Mouse (Mus musculus) heart, adult 2 months (tissue): ENCODE measurements around the gene Cptp. TPM values are rescaled to one million over a fixed set of nuclear protein-coding genes. Genes with fewer than 3 reads are reported as not detected.

Source experiments
- DNase-seq, 2 experiments: peaks; one replicate each; pipeline ENCODE4 v3.0.0; 2021
- H3K27ac ChIP-seq: fragments of 200-600 bp; 2 replicates; pipeline ENCODE4 v1.8.1; 2022
- H3K27me3 ChIP-seq: fragments of 200-500 bp; 2 replicates; pipeline ENCODE4 v1.6.1; 2012; ENCODE audit warnings: mild to moderate bottlenecking, low read length, inconsistent platforms, mixed read lengths; ENCODE audit not compliant: control insufficient read depth, insufficient read depth
- H3K36me3 ChIP-seq: fragments of 200-500 bp; 2 replicates; pipeline ENCODE4 v1.6.1; 2012; ENCODE audit warnings: low read length, inconsistent platforms; ENCODE audit not compliant: control insufficient read depth, insufficient read depth
- H3K4me1 ChIP-seq: fragments of 200-500 bp; 2 replicates; pipeline ENCODE4 v1.6.1; 2011; ENCODE audit warnings: low read length; ENCODE audit not compliant: control insufficient read depth, insufficient read depth
- H3K4me3 ChIP-seq: fragments of 200-600 bp; 2 replicates; pipeline ENCODE4 v1.8.1; 2022
- H3K79me2 ChIP-seq: fragments of 200-500 bp; replicated peaks from 2 replicates; pipeline ENCODE4 v1.6.1; 2012; ENCODE audit warnings: mild to moderate bottlenecking, inconsistent platforms, low read length, moderate library complexity, mixed read lengths; ENCODE audit not compliant: control insufficient read depth, insufficient read depth
- H3K9ac ChIP-seq: fragments of 200-500 bp; 2 replicates; pipeline ENCODE4 v1.6.1; 2012; ENCODE audit warnings: low read depth, mild to moderate bottlenecking, control low read depth, inconsistent platforms, low read length, mixed read lengths
- CTCF ChIP-seq: fragments of 200-600 bp; IDR thresholded peaks from 2 replicates; pipeline ENCODE4 v1.8.1; 2022; ENCODE audit warnings: antibody characterized with exemption, mild to moderate bottlenecking, moderate library complexity
- EP300 ChIP-seq: fragments of 200-500 bp; IDR thresholded peaks from 2 replicates; pipeline ENCODE4 v1.6.1; 2011; ENCODE audit warnings: low read depth, low read length, control low read depth; ENCODE audit not compliant: insufficient read depth
- POLR2A ChIP-seq: fragments of 200-500 bp; IDR thresholded peaks from 2 replicates; pipeline ENCODE4 v1.6.1; 2011; ENCODE audit warnings: mild to moderate bottlenecking, low read depth, low read length, control low read depth; ENCODE audit not compliant: insufficient read depth
- WGBS: fragments of 180-500 bp; shearing (Covaris S2); methylation state at CpG from one replicate; pipeline ENCODE4 v1.1.7; 2018; 5-methylcytosine and 5-hydroxymethylcytosine counted together
- intact Hi-C: fragments of 180-260 bp; cut with DNase I; formaldehyde crosslinking; loops from one replicate; pipeline ENCODE4 v1.15.1; 2025
- microRNA-seq, 2 experiments: library from miRNA; unstranded; fragments of <30 nt; microRNA quantifications; one replicate each; pipeline ENCODE4 v1.2.0; 2021
- polyA plus RNA-seq: library from polyadenylated mRNA; depleted of rRNA; stranded (reverse); fragments of >200 nt; gene quantifications from 2 replicates; pipeline ENCODE4 v1.2.3, GENCODE M21; 2012; rRNA removed
- total RNA-seq, 2 experiments: library from RNA; stranded (reverse); gene quantifications; 2 replicates each; pipeline ENCODE4 v1.2.3; 2021

The Cptp gene
- total and polyA plus RNA-seq, 3 experiments: 5.1 to 12.4 (median 6.9) TPM

DNA sequence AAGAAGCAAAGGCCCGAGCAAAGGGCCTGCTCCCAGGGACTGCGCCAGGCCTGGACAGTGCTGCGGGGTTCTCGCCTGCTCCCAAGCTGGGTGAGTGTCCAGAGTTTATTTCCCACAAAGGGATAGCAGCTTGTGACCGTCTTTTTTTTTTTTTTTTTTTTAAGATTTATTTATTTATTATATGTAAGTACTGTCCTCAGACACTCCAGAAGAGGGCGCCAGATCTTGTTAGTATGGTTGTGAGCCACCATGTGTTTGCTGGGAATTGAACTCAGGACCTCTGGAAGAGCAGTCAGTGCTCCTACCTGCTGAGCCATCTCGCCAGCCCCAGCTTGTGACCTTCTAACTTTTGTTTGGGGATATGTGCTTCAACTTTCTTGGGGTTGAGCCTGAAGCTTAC lies 48.2 kb downstream of the Cptp start:
- no peak overlapping the region for H3K4me3 ChIP-seq
- WGBS: 76% methylated on average over 7 of the region's 7 CpGs
- H3K36me3 ChIP-seq: peaks cover 8% of the 10 kb centered on the region
- H3K27ac ChIP-seq: no peak overlapping the region
- intact Hi-C loops: no loop called here
- H3K27me3 ChIP-seq: no peaks in the 10 kb centered on the region
- no peaks in the 10 kb centered on the region; the same call in 1 of the 2 replicates for H3K79me2 ChIP-seq
- TF ChIP-seq POLR2A (no peak), CTCF (peak; percentile 62)
- H3K9ac ChIP-seq: no peak overlapping the region
- no peak for DNase-seq
- no peaks in the 10 kb centered on the region for H3K4me1 ChIP-seq

- Histone ChIP-seq H3K4me1 (peaks cover 3% of the 10 kb centered on the region), H3K4me3 (no peak overlapping the region), H3K36me3 (peaks cover 27% of the 10 kb centered on the region), H3K79me2 (peaks cover 8% of the 10 kb centered on the region), H3K27ac (no peak overlapping the region), H3K9ac (no peak overlapping the region), H3K27me3 (no peaks in the 10 kb centered on the region)
- 75% methylated on average over 4 of the region's 4 CpGs for WGBS
- intact Hi-C loops: no loop called here
- TF ChIP-seq POLR2A: no peak
- TF ChIP-seq EP300: no peak
- TF ChIP-seq CTCF: no peak
- no peak for DNase-seq
Measured at GRCm38 (mm10) chr4:155817533-155817932, 51.7 kb downstream of the Cptp start.

Small RNA genes lying within 50 kb of the gene (microRNA-seq; reads per million reads assigned to microRNA genes)
- gene Gm22991: 0 reads per million in 2 experiments

Other genes with a start within 250 kb of the Cptp start
- gene Cdk11b, start 244.6 kb downstream of the Cptp start, total RNA-seq: 10 to 100 TPM; 29.3 to 30.2 TPM
- 17.4 and 20.5 TPM in 2 replicates for gene Cdk11b, start 244.6 kb downstream of the Cptp start, polyA plus RNA-seq
- not detected for gene Gm10563, start 224.0 kb downstream of the Cptp start, total RNA-seq
- not detected in 2 replicates for gene Gm10563, start 224.0 kb downstream of the Cptp start, polyA plus RNA-seq
- 1 to 10 TPM; 7.3 to 7.5 TPM for gene Mmp23, start 216.1 kb downstream of the Cptp start, total RNA-seq
- gene Mmp23, start 216.1 kb downstream of the Cptp start, polyA plus RNA-seq: 20.7 and 27.0 TPM in 2 replicates
- 10 to 100 TPM; 24.9 to 25.7 TPM for gene Mib2, start 200.2 kb downstream of the Cptp start, total RNA-seq
- 35.8 and 38.2 TPM in 2 replicates for gene Mib2, start 200.2 kb downstream of the Cptp start, polyA plus RNA-seq
- 1 to 10 TPM; 1.2 to 1.5 TPM for gene Fndc10, start 175.1 kb downstream of the Cptp start, total RNA-seq
- gene Fndc10, start 175.1 kb downstream of the Cptp start, polyA plus RNA-seq: 3.5 and 3.9 TPM in 2 replicates
- gene Ssu72, start 164.6 kb downstream of the Cptp start, total RNA-seq: 10 to 100 TPM; 43.6 to 51.6 TPM
- gene Ssu72, start 164.6 kb downstream of the Cptp start, polyA plus RNA-seq: 51.7 and 60.9 TPM in 2 replicates
- under 1 TPM; 0.26 to 0.32 TPM for gene Tmem240, start 134.6 kb downstream of the Cptp start, total RNA-seq
- 0.33 and 0.59 TPM in 2 replicates for gene Tmem240, start 134.6 kb downstream of the Cptp start, polyA plus RNA-seq
- gene Atad3a, start 108.3 kb downstream of the Cptp start, total RNA-seq: 10 to 100 TPM; 42.3 to 47.7 TPM
- 83.7 and 85.4 TPM in 2 replicates for gene Atad3a, start 108.3 kb downstream of the Cptp start, polyA plus RNA-seq
- 1 to 10 TPM; 6.4 to 9.8 TPM for gene Vwa1, start 94.7 kb downstream of the Cptp start, total RNA-seq
- 14.4 and 21.7 TPM in 2 replicates for gene Vwa1, start 94.7 kb downstream of the Cptp start, polyA plus RNA-seq
- 1 to 10 TPM in 1 of 2 experiments, under 1 TPM in 1; 0.84 to 1.1 TPM for gene Tmem88b, start 83.6 kb downstream of the Cptp start, total RNA-seq
- 0.96 and 2.0 TPM in 2 replicates for gene Tmem88b, start 83.6 kb downstream of the Cptp start, polyA plus RNA-seq
- not detected for gene Ankrd65, start 79.0 kb downstream of the Cptp start, total RNA-seq
- 0.41 TPM in 1 of 2 replicates, not detected in the other for gene Ankrd65, start 79.0 kb downstream of the Cptp start, polyA plus RNA-seq
- 10 to 100 TPM; 69.9 to 77.9 TPM for gene Mrpl20, start 66.6 kb downstream of the Cptp start, total RNA-seq
- 49.6 and 50.7 TPM in 2 replicates for gene Mrpl20, start 66.6 kb downstream of the Cptp start, polyA plus RNA-seq
- gene Ccnl2, start 57.0 kb downstream of the Cptp start, total RNA-seq: 10 to 100 TPM; 26.6 to 27.4 TPM
- 46.0 and 69.4 TPM in 2 replicates for gene Ccnl2, start 57.0 kb downstream of the Cptp start, polyA plus RNA-seq
- gene Aurkaip1, start 38.2 kb downstream of the Cptp start, total RNA-seq: 100 to 1,000 TPM in 1 of 2 experiments, 10 to 100 TPM in 1; 99.2 to 117 TPM
- 106 and 125 TPM in 2 replicates for gene Aurkaip1, start 38.2 kb downstream of the Cptp start, polyA plus RNA-seq
- 10 to 100 TPM; 26.7 to 31.9 TPM for gene Mxra8, start 29.8 kb downstream of the Cptp start, total RNA-seq
- gene Mxra8, start 29.8 kb downstream of the Cptp start, polyA plus RNA-seq: 84.7 and 118 TPM in 2 replicates
- 10 to 100 TPM; 46.3 to 47.3 TPM for gene Dvl1, start 22.0 kb downstream of the Cptp start, total RNA-seq
- 62.7 and 64.7 TPM in 2 replicates for gene Dvl1, start 22.0 kb downstream of the Cptp start, polyA plus RNA-seq
- gene Tas1r3, start 6.1 kb downstream of the Cptp start, total RNA-seq: under 1 TPM; 0.13 to 0.16 TPM
- gene Tas1r3, start 6.1 kb downstream of the Cptp start, polyA plus RNA-seq: 0.32 and 0.35 TPM in 2 replicates
- gene Ints11, start 106 bp upstream of the Cptp start, total RNA-seq: 10 to 100 TPM; 15.3 to 17.4 TPM
- 15.8 and 23.2 TPM in 2 replicates for gene Ints11, start 106 bp upstream of the Cptp start, polyA plus RNA-seq
- gene Pusl1, start 22.3 kb upstream of the Cptp start, total RNA-seq: 10 to 100 TPM in 1 of 2 experiments, 1 to 10 TPM in 1; 9.4 to 10.1 TPM
- 19.9 and 31.3 TPM in 2 replicates for gene Pusl1, start 22.3 kb upstream of the Cptp start, polyA plus RNA-seq
- gene Acap3, start 22.4 kb upstream of the Cptp start, total RNA-seq: 10 to 100 TPM in 1 of 2 experiments, 1 to 10 TPM in 1; 9.7 to 11.3 TPM
- 19.2 and 20.0 TPM in 2 replicates for gene Acap3, start 22.4 kb upstream of the Cptp start, polyA plus RNA-seq
- gene Ube2j2, start 74.4 kb upstream of the Cptp start, total RNA-seq: 10 to 100 TPM; 55.8 to 56.7 TPM
- 29.7 and 35.3 TPM in 2 replicates for gene Ube2j2, start 74.4 kb upstream of the Cptp start, polyA plus RNA-seq
- 10 to 100 TPM; 16.6 to 17.9 TPM for gene C1qtnf12, start 92.9 kb upstream of the Cptp start, total RNA-seq
- gene C1qtnf12, start 92.9 kb upstream of the Cptp start, polyA plus RNA-seq: 17.2 and 21.8 TPM in 2 replicates
- gene B3galt6, start 123.2 kb upstream of the Cptp start, total RNA-seq: 1 to 10 TPM; 2.5 to 3.0 TPM
- gene B3galt6, start 123.2 kb upstream of the Cptp start, polyA plus RNA-seq: 2.7 and 3.6 TPM in 2 replicates
- 10 to 100 TPM; 79.2 to 91.0 TPM for gene Sdf4, start 123.4 kb upstream of the Cptp start, total RNA-seq
- 23.7 and 37.1 TPM in 2 replicates for gene Sdf4, start 123.4 kb upstream of the Cptp start, polyA plus RNA-seq
- gene Tnfrsf4, start 144.4 kb upstream of the Cptp start, total RNA-seq: not detected
- 1.1 and 1.4 TPM in 2 replicates for gene Tnfrsf4, start 144.4 kb upstream of the Cptp start, polyA plus RNA-seq
- under 1 TPM in 1 of 2 experiments, not detected in 1; 0.31 TPM for gene Tnfrsf18, start 156.7 kb upstream of the Cptp start, total RNA-seq
- 0.80 and 0.82 TPM in 2 replicates for gene Tnfrsf18, start 156.7 kb upstream of the Cptp start, polyA plus RNA-seq
- gene Ttll10, start 190.0 kb upstream of the Cptp start, total RNA-seq: not detected
- 0.32 and 1.1 TPM in 2 replicates for gene Ttll10, start 190.0 kb upstream of the Cptp start, polyA plus RNA-seq
- 1 to 10 TPM; 1.7 to 3.5 TPM for gene 9430015G10Rik, start 240.5 kb upstream of the Cptp start, total RNA-seq
- gene 9430015G10Rik, start 240.5 kb upstream of the Cptp start, polyA plus RNA-seq: 5.9 and 7.5 TPM in 2 replicates